Mouse (Mus musculus) cerebellum, adult 2 months (tissue): ENCODE results near the gene Gpr61. TPM values are rescaled to one million over a fixed set of nuclear protein-coding genes. Genes with fewer than 3 reads are reported as not detected.
A peak's percentile ranks its signal among the peaks of the same experiment; 100 is the strongest.

Experiments used
- DNase-seq, 2 experiments: peaks; one replicate each; pipeline ENCODE4 v3.0.0; 2021
- H3K27ac ChIP-seq: fragments of 200-500 bp; 2 replicates; pipeline ENCODE4 v1.5.1; 2012; ENCODE audit warnings: low read length, control low read depth, inconsistent platforms; ENCODE audit not compliant: insufficient read depth
- H3K27me3 ChIP-seq: fragments of 200-500 bp; 2 replicates; pipeline ENCODE4 v1.6.1; 2012; ENCODE audit warnings: inconsistent platforms, mild to moderate bottlenecking, low read length, moderate library complexity; ENCODE audit not compliant: control insufficient read depth, insufficient read depth
- H3K4me1 ChIP-seq: fragments of 200-500 bp; 2 replicates; pipeline ENCODE4 v1.6.1; 2011; ENCODE audit warnings: low read length; ENCODE audit not compliant: control insufficient read depth, insufficient read depth
- H3K4me3 ChIP-seq: fragments of 200-500 bp; replicated peaks from 2 replicates; pipeline ENCODE3; 2011; ENCODE audit warnings: mild to moderate bottlenecking, low read depth, low read length, control low read depth; ENCODE audit not compliant: insufficient read depth
- CTCF ChIP-seq: fragments of 200-500 bp; IDR thresholded peaks from 2 replicates; pipeline ENCODE4 v1.5.1; 2011; ENCODE audit warnings: low read depth, mild to moderate bottlenecking, control low read depth, low read length, moderate library complexity, borderline replicate concordance; ENCODE audit not compliant: insufficient read depth
- POLR2A ChIP-seq: fragments of 200-500 bp; IDR thresholded peaks from 2 replicates; pipeline ENCODE4 v1.6.1; 2011; ENCODE audit warnings: low read length, control low read depth, borderline replicate concordance; ENCODE audit not compliant: insufficient read depth
- WGBS: fragments of 180-500 bp; shearing (Covaris S2); methylation state at CpG from one replicate; pipeline ENCODE4 v1.1.7; 2018; 5-methylcytosine and 5-hydroxymethylcytosine counted together
- polyA plus RNA-seq: library from polyadenylated mRNA; depleted of rRNA; stranded (reverse); fragments of >200 nt; gene quantifications from 2 replicates; pipeline ENCODE4 v1.2.3, GENCODE M21; 2012

The Gpr61 gene
- polyA plus RNA-seq, 1 experiment = 6.5 TPM

DNA sequence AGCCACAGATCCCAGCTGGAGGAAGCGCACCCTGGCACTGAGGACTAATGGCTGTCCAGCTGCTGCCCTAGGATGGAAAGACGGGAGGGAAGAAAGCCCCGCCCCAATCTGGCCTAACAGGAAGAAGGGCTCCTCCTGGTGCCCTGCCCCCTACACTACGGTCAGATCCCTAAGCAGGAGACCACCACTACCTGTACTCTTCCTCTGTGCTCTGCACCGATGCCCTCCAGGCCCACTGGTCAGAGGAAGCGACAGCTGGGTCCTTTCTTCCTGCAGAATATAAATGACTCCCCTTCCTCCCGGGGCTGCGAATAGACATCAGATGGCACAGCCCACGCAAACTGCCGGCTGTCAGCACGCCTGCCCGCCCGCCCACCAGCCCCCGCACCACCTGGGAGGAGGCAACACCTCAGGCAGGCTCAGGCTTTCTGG is 42.4 kb upstream of the Gpr61 start:
- WGBS = 15% methylated on average over 14 of the region's 14 CpGs
- peaks cover 49% of the 10 kb centered on the region for H3K4me1 ChIP-seq
- DNase-seq = peak; percentile 68 to 76
- no peaks in the 10 kb centered on the region for H3K27me3 ChIP-seq
- H3K27ac ChIP-seq = peak overlapping the region; percentile 92
- peak overlapping the region; percentile 51 for H3K4me3 ChIP-seq
- 0 out of 2 replicates have a peak, but pooled peaks have one; percentile 32 for TF ChIP-seq POLR2A
- no peak for TF ChIP-seq CTCF

DNA sequence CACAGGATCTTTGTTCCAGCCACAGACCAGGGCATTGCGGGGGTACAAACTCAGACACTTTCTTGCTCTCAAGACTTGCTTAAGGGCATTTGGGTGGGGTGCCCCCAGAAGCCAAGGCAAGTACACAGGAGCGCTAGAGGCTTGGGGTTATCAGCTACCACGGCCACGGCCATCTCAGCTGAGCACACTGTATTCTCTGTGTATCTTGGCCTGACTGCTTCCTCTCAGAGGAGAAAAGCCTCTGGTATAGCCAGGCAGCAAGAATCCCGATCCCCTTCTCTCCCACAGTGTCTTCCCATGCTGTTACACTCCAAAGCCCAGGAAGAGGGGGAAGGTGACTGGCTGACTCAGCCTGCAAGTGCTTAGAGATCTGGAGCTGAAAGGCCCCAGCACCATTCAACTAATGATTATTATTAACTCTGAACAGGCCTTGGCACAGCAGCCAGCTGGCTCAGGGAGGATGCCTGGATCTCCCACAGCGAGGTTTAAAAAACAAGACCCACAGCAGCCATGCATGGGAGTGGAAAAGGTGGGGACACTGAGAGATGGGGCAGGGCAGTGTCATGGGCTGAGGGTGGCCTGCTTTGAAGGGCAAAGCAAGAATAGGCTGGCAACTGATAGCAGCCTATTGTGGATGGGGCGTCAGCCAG is 41.4 kb upstream of the Gpr61 start:
- Histone ChIP-seq H3K4me3 (peak overlapping the region; percentile 32), H3K27me3 (no peaks in the 10 kb centered on the region), H3K4me1 (peaks cover 40% of the 10 kb centered on the region), H3K27ac (peak overlapping the region; percentile 92)
- DNase-seq = peak; percentile 53 to 59
- TF ChIP-seq POLR2A (no peak), CTCF (no peak)
- 29% methylated on average over 7 of the region's 7 CpGs for WGBS

DNA sequence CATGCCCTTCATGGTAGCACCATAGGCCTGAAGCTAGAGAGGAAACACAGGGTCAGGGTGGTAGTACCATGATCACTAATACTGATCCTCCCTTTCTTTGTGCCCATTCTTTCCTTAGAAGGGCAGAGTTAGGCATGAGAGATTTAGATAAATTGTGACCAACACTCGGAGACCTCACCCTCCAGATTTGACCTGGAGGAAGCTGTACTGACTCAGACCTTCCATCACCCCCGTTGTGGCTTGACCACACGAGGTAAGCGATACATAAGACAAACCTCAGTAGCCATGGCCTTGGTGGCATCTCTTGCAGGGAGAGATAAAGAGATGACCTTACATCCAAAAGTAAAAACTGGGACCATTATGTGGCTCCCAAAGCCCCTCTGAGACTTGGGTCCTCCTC is 40.6 kb upstream of the Gpr61 start:
- H3K27me3 ChIP-seq = no peaks in the 10 kb centered on the region
- TF ChIP-seq POLR2A = no peak
- no peak for TF ChIP-seq CTCF
- H3K4me3 ChIP-seq = no peak overlapping the region
- H3K4me1 ChIP-seq = peaks cover 42% of the 10 kb centered on the region
- H3K27ac ChIP-seq = peak overlapping the region; percentile 92; the same call in 1 of the 2 replicates
- WGBS = 89% methylated on average over 4 of the region's 4 CpGs
- no peak for DNase-seq

DNA sequence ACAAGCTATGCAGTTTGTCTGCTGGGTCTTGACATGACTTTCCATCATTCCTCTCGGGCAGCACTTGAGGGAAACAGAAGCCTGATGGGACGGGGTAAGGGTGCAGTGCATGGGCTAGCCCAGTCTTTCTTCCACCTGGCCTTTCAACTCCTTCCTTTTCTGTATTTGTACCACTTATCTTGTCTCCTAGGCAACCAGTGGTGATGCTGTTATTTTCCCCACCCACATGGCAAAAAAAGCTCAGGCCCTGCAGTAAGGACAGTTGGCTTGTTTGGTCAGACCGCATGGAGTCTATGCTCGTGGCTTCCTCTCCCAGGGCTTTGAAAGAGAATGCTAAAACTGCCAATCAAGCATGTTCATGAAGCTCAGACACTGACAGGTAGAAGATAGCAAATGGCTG is 39.0 kb upstream of the Gpr61 start:
- 71% methylated on average over 4 of the region's 4 CpGs for WGBS
- no peak overlapping the region for H3K27ac ChIP-seq
- H3K4me1 ChIP-seq = peaks cover 50% of the 10 kb centered on the region
- no peak overlapping the region for H3K4me3 ChIP-seq
- H3K27me3 ChIP-seq = no peaks in the 10 kb centered on the region
- TF ChIP-seq POLR2A (no peak), CTCF (no peak)
- no peak for DNase-seq

DNA sequence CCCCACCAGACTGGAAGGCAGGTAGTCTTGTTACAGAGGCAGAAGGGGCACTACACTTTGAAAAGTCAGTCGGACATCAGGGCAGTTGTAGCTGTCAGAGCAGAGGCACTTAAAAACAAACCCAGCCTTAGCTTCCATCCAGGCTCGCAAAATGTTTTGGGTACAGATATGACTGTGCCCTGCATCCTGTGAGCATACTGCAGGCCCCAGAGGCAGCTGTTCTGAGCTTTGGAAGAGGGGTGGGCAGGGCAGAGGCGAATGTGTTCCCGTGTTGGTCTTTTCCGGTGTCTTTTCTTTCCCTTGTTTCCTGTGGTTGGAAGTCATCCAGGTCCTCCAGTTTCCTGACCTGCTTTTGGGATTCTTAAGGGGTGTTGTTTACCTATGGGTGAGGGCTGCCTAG is 35.2 kb upstream of the Gpr61 start:
- 38% methylated on average over 5 of the region's 5 CpGs for WGBS
- no peaks in the 10 kb centered on the region for H3K27me3 ChIP-seq
- TF ChIP-seq CTCF (no peak), POLR2A (no peak)
- peak overlapping the region; percentile 9 for H3K4me3 ChIP-seq
- peak in 1 of 2 experiments; percentile 25 for DNase-seq
- H3K4me1 ChIP-seq = peaks cover 41% of the 10 kb centered on the region
- H3K27ac ChIP-seq = 0 out of 2 replicates have a peak overlapping the region, but pooled peaks have one; percentile 6

DNA sequence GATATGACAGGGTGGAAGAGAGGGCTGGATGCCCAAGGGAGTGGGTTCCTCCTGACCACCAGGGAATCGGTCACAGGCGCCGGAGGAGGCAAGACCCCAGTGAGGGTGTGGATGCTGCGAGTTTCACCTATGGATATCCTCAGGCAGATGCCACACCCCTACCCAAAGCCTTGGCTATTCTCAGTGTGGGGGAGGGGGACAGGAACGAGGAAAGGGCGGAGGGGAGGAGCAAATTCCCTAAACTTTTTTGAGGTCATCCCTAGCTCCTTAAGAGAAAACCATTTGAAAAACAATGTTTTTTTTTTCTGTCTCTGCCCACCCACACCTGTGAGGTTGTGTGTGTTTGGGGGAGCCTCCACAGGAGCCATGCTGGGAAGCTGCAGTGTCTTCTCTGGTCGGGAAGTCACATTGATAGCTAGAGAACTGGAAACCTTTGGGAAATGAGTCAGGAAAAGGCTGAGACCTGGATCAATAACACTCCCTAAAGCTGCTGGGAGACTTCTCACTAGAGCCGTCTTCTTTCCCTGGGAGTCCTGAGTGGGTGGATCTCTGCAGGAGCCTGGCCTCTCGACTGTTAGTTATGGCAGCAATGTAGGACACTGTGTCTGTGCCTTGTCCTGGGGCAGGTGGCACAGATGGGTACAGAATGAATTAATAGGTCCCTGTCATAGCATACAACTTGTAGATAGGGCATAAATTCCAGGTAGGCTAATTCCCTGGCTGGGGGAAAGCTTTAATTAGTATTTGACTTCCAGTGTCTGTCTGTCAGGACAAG is 34.2 kb upstream of the Gpr61 start:
- 59% methylated on average over 9 of the region's 9 CpGs for WGBS
- DNase-seq = peak; percentile 57 to 70
- TF ChIP-seq POLR2A (no peak), CTCF (no peak)
- Histone ChIP-seq H3K27me3 (no peaks in the 10 kb centered on the region), H3K4me1 (peaks cover 39% of the 10 kb centered on the region), H3K4me3 (peak overlapping the region; percentile 4), H3K27ac (0 out of 2 replicates have a peak overlapping the region, but pooled peaks have one; percentile 6)

DNA sequence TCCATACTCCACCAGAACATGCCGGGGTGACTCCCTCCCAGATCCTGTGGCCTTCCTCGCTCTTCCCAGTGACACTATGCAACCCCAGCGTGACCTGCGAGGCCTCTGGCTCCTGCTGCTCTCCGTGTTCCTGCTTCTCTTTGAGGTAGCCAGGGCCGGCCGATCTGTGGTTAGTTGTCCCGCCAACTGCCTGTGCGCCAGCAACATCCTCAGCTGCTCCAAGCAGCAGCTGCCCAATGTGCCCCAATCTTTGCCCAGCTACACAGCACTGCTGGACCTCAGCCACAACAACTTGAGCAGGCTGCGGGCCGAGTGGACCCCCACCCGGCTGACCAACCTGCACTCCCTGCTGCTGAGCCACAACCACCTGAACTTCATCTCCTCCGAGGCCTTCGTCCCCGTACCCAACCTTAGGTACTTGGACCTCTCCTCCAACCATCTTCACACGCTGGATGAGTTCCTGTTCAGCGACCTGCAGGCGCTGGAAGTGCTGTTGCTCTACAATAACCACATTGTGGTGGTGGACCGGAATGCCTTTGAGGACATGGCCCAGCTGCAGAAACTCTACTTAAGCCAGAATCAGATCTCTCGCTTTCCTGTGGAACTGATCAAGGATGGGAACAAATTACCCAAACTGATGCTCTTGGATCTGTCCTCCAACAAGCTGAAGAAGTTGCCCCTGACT is 32.6 kb upstream of the Gpr61 start:
- no peak for TF ChIP-seq POLR2A
- H3K4me1 ChIP-seq = peaks cover 34% of the 10 kb centered on the region
- 24% methylated on average over 20 of the region's 20 CpGs for WGBS
- peak; percentile 26 to 40 for DNase-seq
- H3K27ac ChIP-seq = no peak overlapping the region
- no peaks in the 10 kb centered on the region for H3K27me3 ChIP-seq
- peak overlapping the region; percentile 87 for H3K4me3 ChIP-seq
